Mouse (Mus musculus) left cerebral cortex, postnatal 10 days (tissue): ENCODE data around the gene Acss2. TPM values are rescaled to one million over a fixed set of nuclear protein-coding genes. Genes with fewer than 3 reads are reported as not detected.

ENCODE experiments used
- microRNA-seq: library from miRNA; unstranded; fragments of <30 nt; microRNA quantifications from one replicate; pipeline ENCODE4 v1.2.0, GENCODE M21; 2022
- total RNA-seq, 2 experiments: library from RNA; stranded (reverse); gene quantifications; 2 replicates each; pipeline ENCODE4 v1.2.3; 2021

Gene Acss2
- total RNA-seq, 2 experiments from 2014 or later, result 41.0 to 42.9 TPM

Small RNA genes within 50 kb of the gene (microRNA-seq; reads per million reads assigned to microRNA genes)
- 17.2 reads per million, percentile 37 among the genes with 10 or more reads in this experiment for gene Mir499

Other genes with a start within 250 kb of the Acss2 start
- 100 to 1,000 TPM; 479 to 493 TPM for gene Map1lc3a, start 241.7 kb upstream of the Acss2 start, total RNA-seq
- 10 to 100 TPM; 31.1 to 32.2 TPM for gene Pigu, start 160.5 kb upstream of the Acss2 start, total RNA-seq
- 100 to 1,000 TPM; 194 to 199 TPM for gene Trp53inp2, start 136.9 kb upstream of the Acss2 start, total RNA-seq
- gene Ncoa6, start 44.1 kb upstream of the Acss2 start, total RNA-seq, result 10 to 100 TPM; 65.3 to 66.4 TPM
- gene Ggt7, start 289 bp downstream of the Acss2 start, total RNA-seq, result 100 to 1,000 TPM; 109 to 111 TPM
- 10 to 100 TPM; 13.5 to 16.4 TPM for gene Gss, start 74.9 kb downstream of the Acss2 start, total RNA-seq
- gene Myh7b, start 93.3 kb downstream of the Acss2 start, total RNA-seq, result 1 to 10 TPM; 3.4 to 3.9 TPM
- gene Trpc4ap, start 174.4 kb downstream of the Acss2 start, total RNA-seq, result 100 to 1,000 TPM; 135 TPM
- gene Edem2, start 211.5 kb downstream of the Acss2 start, total RNA-seq, result 10 to 100 TPM; 19.2 to 19.8 TPM
- gene Gm17581, start 217.9 kb downstream of the Acss2 start, total RNA-seq, result not detected
- gene Procr, start 233.2 kb downstream of the Acss2 start, total RNA-seq, result 1 to 10 TPM; 2.3 to 3.0 TPM